Mouse (Mus musculus): ENCODE measurements at regions not wholly inside any gene's neighbourhood (a gene's known extent, or its start where the extent isn't known, plus 50 kb on each side); places are given as distances from the start of the nearest gene placed in this dataset.

DNA sequence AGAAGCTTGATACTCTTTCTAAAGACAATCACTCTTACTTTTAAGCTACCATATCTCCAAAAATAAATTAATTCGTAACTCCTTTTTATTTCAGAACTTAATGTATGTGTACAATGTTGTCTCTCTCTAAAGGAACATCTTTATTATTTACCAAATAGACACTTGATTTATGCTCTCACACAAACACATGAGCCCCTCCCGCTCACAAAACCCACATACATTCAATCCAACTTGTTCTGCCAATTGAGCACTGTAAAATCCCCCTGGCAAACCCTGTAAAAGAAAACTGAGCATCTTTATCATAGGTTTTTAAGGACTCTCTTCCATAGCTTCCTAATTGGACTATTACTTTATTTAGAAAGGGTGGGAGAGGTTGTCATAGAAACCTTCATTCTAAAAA lies 812.5 kb downstream of the Phf3 start:
- intact Hi-C loops (cut with DNase I) = no loop called here
- no peak for DNase-seq

GRCm38 (mm10) chr1:30060806-30061205 lies 812.9 kb downstream of the Phf3 start:
- no peak for DNase-seq
- intact Hi-C loops (cut with DNase I) = no loop called here

DNA sequence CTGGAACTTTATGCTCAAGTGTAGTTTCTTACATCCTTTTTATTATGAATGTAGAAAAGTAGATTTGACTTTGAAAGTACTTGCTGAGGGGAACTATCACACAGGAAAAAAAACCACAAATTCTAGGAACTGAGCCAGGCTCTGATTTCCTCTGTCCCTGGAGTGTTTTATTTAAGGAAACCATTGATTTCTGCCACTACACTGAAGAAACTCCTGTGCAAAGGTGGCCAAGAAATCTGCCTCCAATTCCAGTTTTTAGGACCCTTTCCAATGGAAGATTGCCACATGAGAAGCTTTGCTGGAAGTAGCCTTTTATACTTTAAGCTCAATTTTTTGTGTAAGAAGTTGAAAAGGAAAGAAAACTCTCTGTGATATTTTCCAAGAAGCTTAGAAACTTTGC lies 856.1 kb downstream of the Phf3 start:
- peak; percentile 13 to 16 for DNase-seq
- intact Hi-C loops (cut with DNase I) = no loop called here

DNA sequence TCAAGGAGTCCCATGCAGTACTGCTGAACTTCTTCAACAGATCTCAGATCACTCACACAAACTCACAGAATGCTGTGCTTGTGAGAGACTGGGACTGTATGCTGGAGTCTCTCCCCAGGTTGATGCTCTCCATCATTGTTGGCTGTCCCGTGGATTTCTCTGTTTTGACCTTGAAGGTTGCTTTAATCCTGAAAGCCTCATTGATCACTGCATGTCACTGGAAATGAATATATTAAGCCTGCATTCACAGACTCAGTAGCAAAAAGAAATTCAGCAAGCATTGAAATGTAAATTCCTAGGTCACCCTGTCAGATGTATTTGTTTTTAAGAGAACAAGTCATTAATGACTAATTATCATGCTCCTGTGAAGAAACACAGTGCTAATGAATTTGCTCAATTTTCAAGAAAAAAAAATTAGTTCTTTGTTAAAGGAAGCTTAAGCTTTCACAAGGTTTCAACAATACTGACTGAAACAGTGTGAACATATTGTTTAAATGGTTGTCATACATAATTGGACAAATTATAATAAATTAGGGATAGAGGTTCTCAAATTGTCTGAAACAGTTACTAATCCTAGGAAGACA lies 864.9 kb downstream of the Phf3 start:
- intact Hi-C loops (cut with DNase I) = no loop called here
- DNase-seq = no peak

All from heart, postnatal 10 days (tissue).